Mouse (Mus musculus) NIH3T3 (cell line): Measurements from ENCODE around the gene Gprc5c.

Experiments used
- DNase-seq: peaks from one replicate; pipeline ENCODE4 v3.0.0-alpha.2; 2012; ENCODE audit warnings: low read depth

Gene Gprc5c

GRCm38 (mm10) chr11:114912847-114913246, 61.9 kb downstream of the Gprc5c start:
- DNase-seq, result peak; percentile 90

GRCm38 (mm10) chr11:114914978-114915377, 64.0 kb downstream of the Gprc5c start:
- no peak for DNase-seq

- DNase-seq, result no peak
Measured at GRCm38 (mm10) chr11:114917120-114917519, 66.2 kb downstream of the Gprc5c start.
